Mouse (Mus musculus) A20 (cell line): ENCODE data around the gene Rora.

ENCODE experiments used
- DNase-seq: peaks from one replicate; pipeline ENCODE4 v3.0.0-alpha.2; 2011; ENCODE audit warnings: low read depth, low spot score

The Rora gene

DNA sequence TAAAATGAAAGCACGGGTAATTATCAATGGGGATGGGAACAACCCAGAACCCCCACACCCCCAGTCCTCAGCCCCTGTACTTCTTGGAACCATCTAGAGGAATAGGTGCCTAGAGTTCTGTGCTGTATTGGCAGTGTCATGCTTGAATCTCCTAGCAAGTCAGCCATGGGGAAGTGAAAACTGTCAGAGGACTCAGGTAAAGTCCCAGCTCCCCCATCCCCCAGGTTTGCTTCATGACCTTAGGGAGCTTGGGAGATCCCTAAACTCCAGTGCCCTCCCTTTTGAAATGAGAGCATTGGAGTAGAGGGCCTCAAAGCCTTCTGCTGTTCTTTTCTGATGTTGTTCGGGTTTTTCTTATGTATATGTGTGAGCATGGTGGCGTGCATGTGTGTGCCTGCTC is 294.6 kb downstream of the Rora start:
- DNase-seq, result peak; percentile 49

DNA sequence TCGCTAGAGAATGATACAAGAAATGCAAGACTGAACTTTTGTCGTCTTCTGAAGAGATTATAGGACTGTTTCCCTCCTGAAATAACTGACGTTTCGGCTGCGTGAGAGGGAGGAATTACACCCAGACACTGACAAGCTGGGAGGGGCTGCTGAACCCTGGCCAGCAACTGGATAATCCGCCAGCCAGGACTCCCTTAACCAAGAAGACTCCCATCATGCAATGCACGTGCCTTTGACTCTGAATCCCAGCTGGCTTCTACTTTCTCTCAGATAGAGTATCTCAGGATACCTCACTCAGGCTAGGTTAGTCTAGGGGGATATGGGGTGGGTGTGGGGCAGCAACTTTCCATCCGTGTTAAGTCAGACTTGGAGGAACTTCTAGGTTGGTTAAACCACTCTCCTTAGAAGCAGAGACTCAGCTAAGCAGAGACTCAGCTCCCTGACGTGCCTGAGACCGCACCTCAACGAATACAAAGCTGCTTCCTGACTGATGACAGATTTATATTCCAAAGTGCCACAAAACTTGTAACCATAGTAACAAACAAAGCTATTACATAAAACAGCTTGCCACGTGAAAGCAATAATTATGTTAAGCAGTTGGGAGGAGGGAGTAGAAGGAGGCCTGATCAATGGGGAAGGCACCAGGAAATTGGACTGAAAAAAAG is 302.8 kb downstream of the Rora start:
- no peak for DNase-seq

DNA sequence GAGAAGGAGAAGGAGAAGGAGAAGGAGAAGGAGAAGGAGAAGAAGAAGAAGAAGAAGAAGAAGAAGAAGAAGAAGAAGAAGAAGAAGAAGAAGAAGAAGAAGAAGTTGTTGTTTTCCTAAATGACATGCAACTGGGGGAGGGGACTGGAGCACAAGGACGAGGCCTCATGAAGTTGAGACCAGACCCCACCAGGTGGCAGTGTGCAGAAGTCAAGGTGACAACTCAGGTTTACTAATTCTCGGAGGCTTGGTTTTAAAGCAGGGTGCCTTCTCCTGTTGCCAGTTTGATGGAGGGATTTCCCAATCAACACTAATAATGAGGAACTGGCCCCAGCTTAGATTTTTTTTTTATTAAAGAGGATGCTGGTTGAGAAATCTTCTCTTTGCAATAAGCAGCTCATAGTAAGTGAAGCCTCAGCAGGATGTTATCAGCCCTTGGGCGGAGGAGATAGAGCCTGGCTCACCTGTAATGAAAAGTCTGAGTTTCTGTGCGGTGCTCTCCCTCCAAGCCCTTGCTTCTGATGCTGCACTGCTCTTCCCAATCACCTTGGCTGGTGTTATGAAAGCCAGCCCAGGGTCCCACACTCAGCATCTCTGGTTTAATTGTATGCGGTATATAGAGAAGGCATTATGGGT is 303.5 kb downstream of the Rora start:
- peak; percentile 32 for DNase-seq

DNA sequence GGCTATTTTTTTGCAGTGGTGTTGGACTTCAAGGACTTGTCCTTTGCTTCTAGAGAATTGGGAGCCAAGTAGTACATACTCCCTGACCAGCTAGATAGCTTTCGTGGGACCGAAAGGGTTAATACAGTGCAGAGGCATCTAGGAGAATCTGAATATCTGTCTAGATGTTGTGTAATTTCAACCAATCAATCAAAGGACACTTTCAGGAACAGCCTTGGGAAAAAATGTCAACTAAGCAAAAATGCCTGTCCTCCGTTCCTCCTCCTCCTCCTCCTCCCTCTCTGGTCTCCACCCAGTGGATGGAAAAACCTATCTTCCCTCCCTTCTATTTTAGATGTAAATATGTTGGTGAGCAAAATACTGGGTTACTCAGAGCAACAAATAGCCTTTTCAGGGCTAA is 304.2 kb downstream of the Rora start:
- DNase-seq, result no peak

DNA sequence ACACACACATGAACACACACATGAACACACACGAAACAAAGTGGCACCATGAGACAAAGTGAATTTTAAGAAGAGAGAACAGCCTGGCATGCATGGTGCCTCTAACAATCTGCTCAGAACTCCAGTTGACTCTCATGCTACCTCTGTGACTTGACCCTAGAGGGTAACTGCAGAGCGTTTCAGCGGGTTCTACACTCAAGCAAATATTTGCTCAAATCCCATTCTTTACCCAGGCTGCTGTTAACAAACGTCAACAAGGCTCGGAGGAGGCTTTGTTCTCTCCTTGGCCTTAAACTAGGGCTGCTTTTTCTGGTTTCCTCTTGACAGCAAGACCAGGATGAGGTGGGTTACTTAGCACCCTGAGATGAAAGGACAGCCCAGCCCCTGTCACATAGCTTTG is 305.3 kb downstream of the Rora start:
- DNase-seq, result no peak

DNA sequence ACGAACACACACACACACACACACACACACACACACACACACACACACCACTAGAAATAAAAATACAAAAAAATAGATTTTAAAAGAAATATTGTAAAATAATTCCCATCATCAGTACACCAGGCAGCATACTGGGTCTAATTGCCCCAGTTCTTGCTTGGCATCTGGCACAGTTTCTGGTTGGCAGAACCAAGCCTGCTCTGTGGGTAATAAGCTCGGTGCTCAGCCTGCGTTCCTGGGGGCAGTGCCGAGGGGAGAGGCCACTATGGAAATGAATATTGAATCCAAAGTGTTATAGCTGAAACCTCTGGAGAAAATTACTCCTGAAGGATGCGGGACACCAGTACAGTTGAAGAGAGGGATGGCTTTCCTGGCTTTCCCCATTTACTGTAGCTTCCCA is 310.3 kb downstream of the Rora start:
- no peak for DNase-seq

DNA sequence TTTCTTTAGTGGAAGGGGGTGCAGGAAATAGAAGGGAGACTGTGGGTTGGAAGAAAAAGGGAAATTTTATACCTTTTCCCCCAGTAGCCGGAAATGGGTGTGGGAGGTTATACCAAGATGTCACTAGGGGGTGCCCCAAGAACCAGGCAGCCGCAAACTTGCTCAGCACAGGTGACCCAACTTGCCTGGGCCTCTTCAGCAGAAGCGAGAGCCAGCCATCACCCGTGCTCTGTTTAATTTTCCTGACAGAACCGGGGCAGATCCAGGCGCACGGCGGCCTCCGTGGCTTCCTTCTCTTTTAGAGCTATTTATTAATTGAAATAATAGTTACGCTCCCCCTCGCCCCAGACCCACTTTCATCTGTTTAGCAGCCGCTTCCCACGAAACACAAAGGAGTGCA is 313.0 kb downstream of the Rora start:
- peak; percentile 19 for DNase-seq

DNA sequence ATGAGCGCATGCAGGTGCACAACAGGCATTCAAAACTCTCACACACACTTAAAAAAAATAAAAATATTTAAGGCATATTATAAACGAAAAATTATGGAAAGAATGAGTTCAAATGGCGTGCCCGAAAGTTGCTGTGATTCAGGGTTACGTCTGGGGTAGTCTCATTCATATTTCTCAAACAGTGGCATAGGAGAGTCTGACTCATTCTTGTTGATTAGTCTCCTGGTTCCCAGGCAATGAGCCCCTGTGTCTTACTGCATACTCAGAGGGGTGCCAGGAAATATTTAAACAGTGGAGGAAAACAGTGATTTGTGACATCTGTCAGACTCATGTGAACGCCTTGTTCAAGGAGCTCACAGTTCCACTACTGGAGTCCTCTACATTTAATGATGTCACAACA is 316.5 kb downstream of the Rora start:
- no peak for DNase-seq

DNA sequence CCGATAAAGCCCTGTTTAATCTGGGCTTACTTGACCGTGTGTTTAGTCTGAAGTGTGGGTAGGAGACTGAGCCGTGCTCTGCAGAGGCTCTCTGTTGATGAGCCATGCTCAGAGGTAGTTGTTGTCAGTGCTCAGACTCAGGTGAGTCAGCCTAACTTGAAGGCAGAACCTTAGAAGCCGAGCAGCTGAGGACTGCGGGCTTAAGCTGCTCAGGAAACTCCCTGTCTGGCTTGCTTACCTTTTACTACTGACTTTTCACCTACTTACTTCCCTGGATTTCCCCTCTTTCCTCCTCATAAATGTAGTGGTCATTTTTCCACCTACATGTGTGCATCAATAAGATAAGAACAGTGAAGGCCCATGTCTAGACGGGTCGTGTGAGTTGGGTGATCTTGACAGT is 318.7 kb downstream of the Rora start:
- DNase-seq, result no peak

DNA sequence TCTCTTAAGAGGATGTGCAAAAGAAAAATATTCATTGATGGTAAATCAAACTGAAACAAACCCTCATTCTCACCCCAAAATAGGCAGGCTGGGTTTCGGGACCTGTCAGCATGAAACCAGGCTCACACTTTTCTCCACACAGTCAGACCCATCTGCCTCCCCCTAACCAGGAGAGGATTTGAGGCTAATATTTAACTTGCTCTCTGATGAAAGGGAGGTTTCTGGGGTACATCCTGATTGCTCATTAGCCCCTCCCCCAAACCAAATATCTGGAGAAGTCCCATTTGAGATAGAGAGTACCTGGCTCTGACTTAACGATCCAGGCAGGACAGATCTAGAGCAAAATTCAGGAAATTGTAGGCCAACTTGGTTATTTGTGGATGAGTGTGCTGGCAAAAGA is 320.9 kb downstream of the Rora start:
- DNase-seq, result peak; percentile 2

DNA sequence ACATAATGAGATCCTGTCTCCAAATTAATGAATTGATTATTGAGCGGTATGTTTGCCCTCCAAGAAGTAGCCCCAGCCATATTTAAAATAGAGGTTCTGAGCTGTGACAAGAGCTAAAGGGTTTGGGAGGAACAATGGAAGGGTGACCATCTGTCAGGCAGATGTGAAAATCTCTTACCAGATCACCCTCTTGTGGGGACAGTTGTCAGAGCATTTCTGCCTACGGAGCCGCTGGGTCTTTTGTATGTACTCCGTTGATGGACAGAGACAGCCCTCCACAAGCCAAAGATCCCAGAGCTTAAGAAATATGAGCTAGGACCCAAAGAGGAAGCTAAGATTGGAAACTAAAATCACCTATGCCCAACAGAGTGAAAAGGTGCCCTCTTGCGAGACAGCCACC is 322.6 kb downstream of the Rora start:
- peak; percentile 3 for DNase-seq

DNA sequence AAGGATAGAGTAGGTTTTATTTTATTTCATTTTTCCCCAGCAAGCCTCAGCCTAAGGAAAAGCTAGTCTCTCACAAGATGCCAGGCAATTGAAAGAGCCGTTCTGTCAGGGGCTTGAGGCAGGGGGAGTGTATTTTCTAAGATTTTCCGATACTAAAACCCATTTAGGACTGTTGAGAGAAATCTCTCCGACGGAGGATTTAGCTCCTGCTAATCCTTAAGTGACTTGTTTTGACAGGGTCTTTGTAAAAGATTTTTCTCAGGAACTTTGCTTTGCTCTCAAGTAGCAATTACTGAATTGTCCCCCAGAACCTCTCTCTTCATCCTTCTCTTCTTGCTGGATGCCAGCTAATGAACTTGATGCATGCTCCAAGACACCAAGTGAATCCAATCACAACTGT is 323.3 kb downstream of the Rora start:
- DNase-seq, result no peak

DNA sequence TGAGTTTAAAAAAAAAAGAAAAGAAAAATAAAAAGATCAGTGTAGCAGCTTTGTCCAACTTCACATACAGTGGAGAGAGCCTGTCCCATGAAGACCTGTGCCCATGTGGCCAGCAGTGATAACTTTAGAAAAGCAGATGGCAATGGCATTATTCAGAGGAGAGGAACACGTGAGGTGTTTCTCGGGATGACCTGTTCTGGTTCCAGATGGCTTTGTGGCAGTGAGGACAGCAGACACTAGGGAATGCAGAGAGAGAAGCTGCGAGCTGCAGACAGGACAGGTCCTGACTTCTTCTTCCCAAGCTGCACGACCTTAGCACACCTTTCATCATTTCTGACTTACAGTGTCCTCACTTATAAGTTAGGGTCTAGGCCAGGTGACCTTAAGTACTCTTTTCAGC is 325.1 kb downstream of the Rora start:
- DNase-seq, result no peak

DNA sequence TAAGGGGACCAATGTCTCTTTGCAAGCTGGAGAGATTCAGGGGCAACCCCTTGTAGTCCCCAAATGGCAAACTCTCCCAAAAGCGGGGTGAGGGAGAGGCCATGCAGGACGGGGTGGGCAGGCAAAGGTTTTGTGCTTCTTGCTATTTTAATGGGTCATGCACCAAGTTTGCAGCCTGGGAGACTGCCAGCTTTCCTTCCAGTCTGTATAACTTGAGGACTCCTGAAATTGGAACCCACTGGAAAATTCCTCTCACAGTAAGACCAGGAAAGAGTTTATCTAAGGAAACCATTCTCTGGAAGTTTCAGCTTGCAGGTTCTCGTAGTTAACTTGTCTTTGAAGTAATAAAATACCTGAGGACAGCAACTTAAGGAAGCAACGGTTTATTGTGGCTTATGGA is 326.5 kb downstream of the Rora start:
- DNase-seq, result no peak

DNA sequence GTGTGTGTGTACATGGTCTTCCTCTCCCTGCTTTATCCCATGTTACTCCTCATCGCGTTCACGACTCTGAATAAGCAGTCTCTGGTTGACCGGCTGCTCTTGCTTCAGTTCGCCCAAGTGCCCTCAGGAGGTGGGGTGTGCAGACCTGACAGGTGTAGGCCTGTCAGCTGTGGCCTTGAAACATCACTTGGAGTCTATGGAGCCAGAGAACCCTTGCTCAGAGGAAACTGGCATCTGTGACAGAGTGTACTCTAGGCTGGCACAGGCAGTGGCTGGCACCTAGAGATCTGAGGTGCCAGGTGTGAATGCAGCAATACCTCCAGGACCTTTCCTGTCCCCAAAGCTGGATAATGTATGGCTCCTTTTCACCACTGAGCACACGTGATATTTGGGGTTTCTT is 331.5 kb downstream of the Rora start:
- no peak for DNase-seq

DNA sequence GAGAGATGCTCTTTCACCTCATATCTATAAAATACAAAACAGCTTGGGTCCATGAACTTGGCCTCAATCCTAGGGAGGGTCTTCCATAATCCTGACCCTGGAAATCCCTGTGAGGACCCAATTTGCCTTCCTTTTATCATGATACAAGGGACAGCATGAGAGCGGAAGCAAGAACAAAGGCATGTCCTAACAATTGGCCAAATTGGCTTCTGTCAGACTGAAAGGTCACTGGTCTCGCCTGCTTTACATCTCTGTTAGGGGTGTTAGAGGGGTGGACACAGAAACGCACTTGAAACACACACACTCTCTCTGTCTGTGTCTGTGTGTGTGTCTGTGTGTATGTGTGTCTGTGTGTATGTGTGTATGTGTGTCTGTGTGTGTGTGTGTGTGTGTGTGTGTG is 332.2 kb downstream of the Rora start:
- DNase-seq, result no peak

DNA sequence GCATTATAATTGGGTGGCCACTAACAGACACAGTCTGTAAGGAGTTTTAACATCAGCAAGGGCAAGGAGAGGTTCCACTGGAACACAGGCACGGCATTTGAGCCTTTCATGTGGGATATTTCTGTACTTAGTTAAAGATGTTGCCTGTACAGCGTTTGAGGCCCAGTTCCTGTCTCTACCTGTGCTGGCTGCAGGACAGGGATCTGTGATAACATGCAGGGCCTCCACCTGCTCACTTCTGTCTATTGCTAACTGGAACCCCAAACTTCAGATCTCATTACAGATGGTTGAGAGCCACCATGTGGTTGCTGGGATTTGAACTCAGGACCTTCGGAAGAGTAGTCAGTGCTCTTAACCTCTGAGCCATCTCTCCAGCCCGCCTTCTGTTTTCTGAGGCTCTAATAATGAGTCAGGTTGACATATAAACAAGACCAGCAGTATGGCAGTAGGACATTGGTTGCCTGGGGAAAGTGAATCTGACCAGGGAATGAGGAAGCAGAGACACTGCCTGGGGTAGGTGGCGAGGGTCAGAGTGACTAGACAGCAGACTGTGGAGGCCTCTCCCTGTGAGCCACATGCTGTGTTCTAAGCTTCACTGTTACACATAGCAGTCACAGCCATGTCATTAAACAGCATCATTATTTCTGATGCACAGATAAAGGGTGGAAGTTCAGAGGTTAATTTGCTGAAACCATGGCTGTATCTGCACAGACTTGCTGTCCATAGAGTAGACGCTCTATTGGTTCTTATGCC is 333.9 kb downstream of the Rora start:
- DNase-seq, result no peak

DNA sequence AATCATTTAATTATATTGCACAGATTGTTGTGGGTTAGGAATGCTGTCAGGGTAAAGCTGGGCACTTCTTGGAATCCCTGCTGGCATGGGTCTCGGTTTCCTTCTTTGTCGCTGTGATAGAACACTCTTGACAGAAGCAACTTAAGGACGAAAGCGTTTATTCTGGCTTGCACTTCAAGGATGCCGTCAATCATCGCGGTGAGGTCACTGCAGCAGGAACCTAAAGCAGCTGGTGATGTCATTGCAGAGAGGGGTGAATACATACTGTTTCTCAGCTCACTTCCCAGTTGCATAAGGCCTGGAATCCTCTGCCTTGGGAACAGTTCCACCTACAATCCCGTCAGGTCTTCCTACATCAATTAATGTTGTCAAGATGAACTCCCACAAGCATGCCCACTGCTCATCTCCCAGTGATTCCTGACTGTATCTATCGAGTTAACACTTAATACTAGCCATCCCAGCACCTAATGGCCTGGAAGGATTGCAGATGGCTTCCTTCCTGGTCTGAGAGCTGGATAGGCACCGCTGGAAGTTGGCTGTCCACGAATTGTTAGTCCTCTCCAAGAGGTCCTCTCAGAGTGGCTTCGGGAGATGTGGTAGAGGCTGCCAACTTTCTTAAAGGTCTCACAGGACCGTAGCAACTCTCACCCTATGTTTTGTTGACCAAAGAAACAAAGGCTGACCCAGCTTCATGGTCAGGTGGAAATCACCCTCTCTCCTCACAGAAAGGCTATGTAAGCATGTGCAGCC is 334.8 kb downstream of the Rora start:
- DNase-seq, result no peak

DNA sequence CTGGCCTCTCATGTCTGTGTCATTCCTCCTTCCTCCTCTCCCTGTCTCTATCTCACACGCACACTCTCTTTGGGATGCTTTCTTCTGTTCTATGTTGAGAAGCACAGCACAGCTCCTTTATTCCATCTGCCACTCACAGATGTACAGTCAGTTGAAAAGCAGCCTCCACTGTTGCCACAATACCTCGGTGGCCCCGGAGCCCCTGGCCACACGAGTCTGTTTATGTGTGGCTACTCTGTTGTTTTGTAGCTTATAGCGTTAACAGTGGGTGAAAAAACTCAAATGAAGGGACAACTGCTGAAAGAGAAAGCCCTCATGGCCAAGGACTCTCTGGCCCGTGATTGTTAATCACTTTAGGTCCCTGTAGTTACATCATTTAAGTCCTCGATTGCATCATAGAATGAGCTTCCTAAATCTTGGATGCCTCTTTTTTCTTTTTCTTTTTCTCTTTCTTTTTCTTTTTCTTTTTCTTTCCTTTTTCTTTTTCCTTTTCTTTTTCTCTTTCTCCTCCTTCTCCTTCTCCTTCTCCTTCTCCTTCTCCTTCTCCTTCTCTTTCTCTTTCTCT is 336.4 kb downstream of the Rora start:
- DNase-seq, result no peak

DNA sequence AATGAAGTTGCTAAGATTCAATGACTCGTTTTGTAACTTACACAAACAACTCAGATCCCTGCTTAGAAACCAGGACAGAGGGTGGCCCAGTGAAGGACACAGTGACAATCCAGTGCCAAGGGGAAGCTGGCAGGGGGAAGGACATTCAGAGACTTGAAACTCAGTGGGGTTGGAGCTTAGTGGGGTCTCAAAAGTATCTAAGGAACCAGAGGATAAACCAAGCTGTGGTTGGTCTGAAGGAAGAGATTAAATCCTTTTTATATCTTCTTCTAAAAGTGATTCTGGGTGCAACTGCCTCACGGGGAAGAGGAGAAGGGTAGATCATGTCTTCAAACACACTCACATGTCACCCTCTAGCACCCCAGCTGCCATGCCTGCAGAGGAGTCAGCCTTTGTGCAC is 340.3 kb downstream of the Rora start:
- DNase-seq, result no peak

DNA sequence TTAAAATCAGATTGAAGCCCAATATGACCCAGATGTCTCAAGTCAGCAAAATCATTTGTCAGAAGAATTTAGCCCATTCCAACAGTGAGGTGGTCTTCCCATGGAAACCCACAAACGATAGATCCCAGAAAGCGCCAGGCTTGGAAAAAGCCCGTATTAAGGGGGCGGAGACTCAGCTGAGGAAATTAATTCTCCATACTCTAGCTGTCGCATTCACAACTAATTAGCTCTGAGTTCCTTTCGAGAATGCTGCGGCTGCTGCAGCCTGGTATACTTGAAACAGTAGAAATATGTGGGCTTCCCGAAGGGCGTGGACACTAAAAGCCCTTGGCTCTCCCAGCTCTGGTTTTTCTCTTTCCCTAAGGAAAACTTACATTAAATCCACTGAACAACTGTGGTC is 345.4 kb downstream of the Rora start:
- DNase-seq, result no peak

DNA sequence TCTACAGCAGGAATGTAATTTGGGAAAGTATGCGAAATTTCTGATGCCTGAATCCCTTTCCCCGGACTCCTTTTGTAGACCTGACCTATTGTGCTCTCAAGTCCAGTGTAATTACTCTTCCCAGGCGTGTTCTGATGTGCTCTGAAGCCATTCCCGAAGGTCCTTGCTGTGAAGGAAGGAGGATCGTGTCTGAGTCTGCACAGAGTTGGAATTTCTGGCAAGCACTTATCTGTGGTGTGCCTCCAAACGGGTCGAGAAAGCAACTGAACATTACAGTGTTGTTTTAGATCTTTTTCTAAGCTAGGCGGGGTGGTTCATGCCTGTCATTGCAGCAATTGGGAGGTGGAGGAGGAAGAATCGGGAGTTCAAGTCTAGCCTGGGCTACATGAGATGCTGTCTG is 350.9 kb downstream of the Rora start:
- no peak for DNase-seq
